Mouse (Mus musculus): ENCODE measurements around the gene Fam221b. TPM values are rescaled to one million over a fixed set of nuclear protein-coding genes. Genes with fewer than 3 reads are reported as not detected.

Fam221b gene
- polyA plus RNA-seq, 1 experiment from 2014 or later = 2.4 TPM

DNA sequence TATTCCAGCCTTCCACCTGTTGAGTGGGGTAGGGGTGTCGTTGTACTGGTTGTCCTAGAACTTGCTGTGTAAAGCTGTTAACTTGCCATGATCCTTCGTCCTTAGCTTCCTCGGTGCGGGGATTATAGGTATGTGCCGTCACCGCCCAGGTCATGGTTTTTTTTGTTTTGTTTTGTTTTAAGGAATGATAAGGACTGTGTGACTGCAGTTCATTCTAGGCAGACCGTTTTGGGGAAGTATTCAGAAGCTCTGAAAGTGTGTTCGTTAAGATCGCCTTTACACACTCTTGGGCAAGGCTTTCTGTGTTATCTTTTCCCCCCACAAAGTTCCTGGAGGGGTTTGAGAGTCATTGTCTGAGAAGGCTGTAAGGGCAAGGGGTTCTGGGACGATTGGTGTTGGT, 56.4 kb downstream of the Fam221b start:
- ATAC-seq (ENCODE audit: low FRiP score) = no peak
- H3K4me3 ChIP-seq (ENCODE audit: low read depth, low read length) = no peak overlapping the region
- no peak for DNase-seq (ENCODE audit: low spot score)
- no peak overlapping the region for H3K9ac ChIP-seq (ENCODE audit: low read depth, low read length)
- H3K4me1 ChIP-seq (replicated peaks; ENCODE audit: control insufficient read depth, insufficient read depth, low read length) = no peaks in the 10 kb centered on the region
- WGBS = 80% methylated on average over 10 of the region's 10 CpGs
- H3K9me3 ChIP-seq (ENCODE audit: control insufficient read depth, low read length) = no peaks in the 10 kb centered on the region
- no peak overlapping the region for H3K27ac ChIP-seq (ENCODE audit: low read depth, low read length)
- H3K4me2 ChIP-seq (replicated peaks; ENCODE audit: low read depth, low read length) = no peak overlapping the region
- H3K36me3 ChIP-seq (ENCODE audit: control insufficient read depth, insufficient read depth, low read length) = no peaks in the 10 kb centered on the region
- H3K27me3 ChIP-seq (ENCODE audit: control insufficient read depth, insufficient read depth, low read length) = no peaks in the 10 kb centered on the region

Other genes starting within 250 kb of the Fam221b start
- gene Fam166b, start 240.0 kb downstream of the Fam221b start, polyA plus RNA-seq (2014; fragmentation: Nextera tagmentation; extraction: Ambion mirVana) = 0.26 and 0.70 TPM in 2 replicates
- gene Tesk1, start 227.2 kb downstream of the Fam221b start, polyA plus RNA-seq (2014; fragmentation: Nextera tagmentation; extraction: Ambion mirVana) = 9.1 and 10.1 TPM in 2 replicates
- gene Cd72, start 214.5 kb downstream of the Fam221b start, polyA plus RNA-seq (2014; fragmentation: Nextera tagmentation; extraction: Ambion mirVana) = 3.0 and 3.7 TPM in 2 replicates
- gene Sit1, start 185.4 kb downstream of the Fam221b start, polyA plus RNA-seq (2014; fragmentation: Nextera tagmentation; extraction: Ambion mirVana) = not detected in 2 replicates
- gene Ccdc107, start 176.2 kb downstream of the Fam221b start, polyA plus RNA-seq (2014; fragmentation: Nextera tagmentation; extraction: Ambion mirVana) = 49.1 and 55.4 TPM in 2 replicates
- 34.8 and 37.6 TPM in 2 replicates for gene Arhgef39, start 169.4 kb downstream of the Fam221b start, polyA plus RNA-seq (2014; fragmentation: Nextera tagmentation; extraction: Ambion mirVana)
- 0.64 and 0.79 TPM in 2 replicates for gene Car9, start 162.2 kb downstream of the Fam221b start, polyA plus RNA-seq (2014; fragmentation: Nextera tagmentation; extraction: Ambion mirVana)
- gene Tpm2, start 145.4 kb downstream of the Fam221b start, polyA plus RNA-seq (2014; fragmentation: Nextera tagmentation; extraction: Ambion mirVana) = 63.7 and 67.2 TPM in 2 replicates
- 60.3 and 64.7 TPM in 2 replicates for gene Creb3, start 106.8 kb downstream of the Fam221b start, polyA plus RNA-seq (2014; fragmentation: Nextera tagmentation; extraction: Ambion mirVana)
- gene Tln1, start 106.5 kb downstream of the Fam221b start, polyA plus RNA-seq (2014; fragmentation: Nextera tagmentation; extraction: Ambion mirVana) = 49.7 and 60.4 TPM in 2 replicates
- 26.5 and 41.1 TPM in 2 replicates for gene Rgp1, start 90.4 kb downstream of the Fam221b start, polyA plus RNA-seq (2014; fragmentation: Nextera tagmentation; extraction: Ambion mirVana)
- gene Gba2, start 90.3 kb downstream of the Fam221b start, polyA plus RNA-seq (2014; fragmentation: Nextera tagmentation; extraction: Ambion mirVana) = 25.4 and 27.4 TPM in 2 replicates
- 0.56 and 1.1 TPM in 2 replicates for gene Msmp, start 84.7 kb downstream of the Fam221b start, polyA plus RNA-seq (2014; fragmentation: Nextera tagmentation; extraction: Ambion mirVana)
- 19.9 and 25.5 TPM in 2 replicates for gene Npr2, start 37.2 kb downstream of the Fam221b start, polyA plus RNA-seq (2014; fragmentation: Nextera tagmentation; extraction: Ambion mirVana)
- 5.7 and 6.5 TPM in 2 replicates for gene Spag8, start 15.6 kb downstream of the Fam221b start, polyA plus RNA-seq (2014; fragmentation: Nextera tagmentation; extraction: Ambion mirVana)
- 69.9 and 70.2 TPM in 2 replicates for gene Hint2, start 12.7 kb downstream of the Fam221b start, polyA plus RNA-seq (2014; fragmentation: Nextera tagmentation; extraction: Ambion mirVana)
- 5.7 and 7.2 TPM in 2 replicates for gene Tmem8b, start 174 bp downstream of the Fam221b start, polyA plus RNA-seq (2014; fragmentation: Nextera tagmentation; extraction: Ambion mirVana)
- gene Olfr70, start 31.7 kb upstream of the Fam221b start, polyA plus RNA-seq (2014; fragmentation: Nextera tagmentation; extraction: Ambion mirVana) = not detected in 2 replicates
- gene Olfr71, start 41.1 kb upstream of the Fam221b start, polyA plus RNA-seq (2014; fragmentation: Nextera tagmentation; extraction: Ambion mirVana) = not detected in 2 replicates
- gene Hrct1, start 58.0 kb upstream of the Fam221b start, polyA plus RNA-seq (2014; fragmentation: Nextera tagmentation; extraction: Ambion mirVana) = 0.17 and 0.19 TPM in 2 replicates
- 0.06 TPM in 1 of 2 replicates, not detected in the other for gene Spaar, start 60.9 kb upstream of the Fam221b start, polyA plus RNA-seq (2014; fragmentation: Nextera tagmentation; extraction: Ambion mirVana)
- gene Olfr159, start 101.9 kb upstream of the Fam221b start, polyA plus RNA-seq (2014; fragmentation: Nextera tagmentation; extraction: Ambion mirVana) = not detected in 2 replicates
- not detected in 2 replicates for gene Olfr156, start 154.8 kb upstream of the Fam221b start, polyA plus RNA-seq (2014; fragmentation: Nextera tagmentation; extraction: Ambion mirVana)
- gene Olfr157, start 171.1 kb upstream of the Fam221b start, polyA plus RNA-seq (2014; fragmentation: Nextera tagmentation; extraction: Ambion mirVana) = 0.09 TPM in 1 of 2 replicates, not detected in the other
- gene Olfr155, start 182.4 kb upstream of the Fam221b start, polyA plus RNA-seq (2014; fragmentation: Nextera tagmentation; extraction: Ambion mirVana) = not detected in 2 replicates
- 14.5 and 15.0 TPM in 2 replicates for gene Reck, start 206.4 kb upstream of the Fam221b start, polyA plus RNA-seq (2014; fragmentation: Nextera tagmentation; extraction: Ambion mirVana)

Measured in hindbrain, embryonic 11.5 days (tissue).